Mouse (Mus musculus) bone marrow, adult 2 months (tissue): Measurements from ENCODE around the gene Espl1.

Experiments used
- CTCF ChIP-seq: fragments of 200-500 bp; IDR thresholded peaks from 2 replicates; pipeline ENCODE4 v1.5.1; 2011; ENCODE audit warnings: low read length, control low read depth; ENCODE audit not compliant: control insufficient read depth, insufficient read depth
- POLR2A ChIP-seq: fragments of 200-500 bp; IDR thresholded peaks from 2 replicates; pipeline ENCODE4 v1.6.1; 2011; ENCODE audit warnings: low read depth, mild to moderate bottlenecking, control low read depth, low read length, borderline replicate concordance; ENCODE audit not compliant: control insufficient read depth

DNA sequence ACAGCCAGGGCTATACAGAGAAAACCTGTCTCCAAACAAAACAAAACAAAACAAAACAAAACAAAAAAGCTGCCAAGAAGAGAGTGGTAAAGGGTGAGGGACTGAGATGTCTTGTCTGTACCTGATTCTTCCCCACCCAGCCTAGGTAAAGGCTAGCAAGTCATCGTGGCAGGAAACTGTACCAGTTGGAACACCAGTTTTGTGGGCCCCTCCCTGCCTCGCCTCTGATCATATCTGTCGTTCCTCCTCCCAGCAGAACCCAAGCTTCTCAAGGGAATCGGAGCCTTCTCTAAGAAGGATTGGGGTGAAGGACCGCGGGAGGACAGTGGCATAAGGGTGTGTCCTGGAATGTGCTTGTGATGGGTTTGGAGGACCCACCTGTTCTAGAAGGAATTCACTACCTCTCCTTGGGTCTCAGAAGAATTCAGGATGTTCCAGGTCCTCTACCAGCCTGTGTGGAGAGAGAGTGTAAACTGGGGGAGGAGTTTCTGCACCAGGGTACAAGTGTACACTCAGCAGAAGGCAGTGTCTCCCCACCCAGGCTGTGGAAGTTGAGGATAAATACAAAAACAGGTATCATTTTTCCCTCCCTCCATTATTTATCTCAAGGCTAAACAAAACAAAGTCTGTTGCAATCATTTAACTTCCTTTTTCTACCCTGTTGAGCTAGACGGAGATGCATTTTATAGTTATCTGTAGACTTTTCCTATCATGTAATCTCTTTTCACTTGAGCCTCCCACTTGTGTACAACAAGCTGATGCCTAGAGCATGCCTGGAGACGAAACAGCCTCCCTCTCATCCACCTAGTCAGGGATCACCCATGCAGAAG, 13.4 kb upstream of the Espl1 start:
- TF ChIP-seq CTCF = no peak
- no peak for TF ChIP-seq POLR2A
